Mouse (Mus musculus): ENCODE data around the gene Lrmda. TPM values are rescaled to one million over a fixed set of nuclear protein-coding genes. Genes with fewer than 3 reads are reported as not detected.

Gene Lrmda
- polyA plus RNA-seq, 1 experiment from 2014 or later = 0.66 TPM

DNA sequence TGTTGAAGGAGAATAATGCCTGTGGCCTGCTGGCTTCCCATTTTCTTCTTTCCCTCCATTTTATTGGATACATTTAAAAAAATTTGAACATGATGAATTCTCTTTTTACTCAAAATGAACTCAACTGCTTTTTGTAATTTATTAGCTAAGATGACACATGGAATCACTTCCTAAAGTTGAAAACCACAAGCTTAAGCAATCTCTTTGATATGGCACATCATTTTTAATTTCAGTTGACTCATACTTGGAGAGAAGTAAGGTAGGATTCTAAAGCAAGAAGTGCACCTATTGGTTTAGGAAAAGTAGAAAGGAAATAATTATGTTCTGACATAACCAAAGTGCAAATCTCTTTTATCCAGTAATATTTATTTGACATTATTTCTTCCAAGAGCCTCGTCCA is 992.5 kb downstream of the Lrmda start:
- H3K36me3 ChIP-seq (ENCODE audit: control insufficient read depth, insufficient read depth, low read length) = no peaks in the 10 kb centered on the region
- H3K9me3 ChIP-seq (ENCODE audit: control insufficient read depth, low read length) = no peaks in the 10 kb centered on the region
- ATAC-seq (ENCODE audit: insufficient read depth, low FRiP score, low TSS enrichment) = no peak
- no peak overlapping the region for H3K27ac ChIP-seq (ENCODE audit: low read depth, low read length)
- DNase-seq (ENCODE audit: low spot score) = no peak
- no peaks in the 10 kb centered on the region for H3K27me3 ChIP-seq (ENCODE audit: control insufficient read depth, insufficient read depth, low read length)
- 75% methylated on average over 1 of the region's 1 CpGs for WGBS
- H3K4me2 ChIP-seq (ENCODE audit: low read depth) = no peak overlapping the region
- H3K4me3 ChIP-seq (ENCODE audit: low read depth, low read length) = no peak overlapping the region
- H3K9ac ChIP-seq (ENCODE audit: low read length) = no peak overlapping the region
- peaks cover 20% of the 10 kb centered on the region for H3K4me1 ChIP-seq (ENCODE audit: control insufficient read depth, insufficient read depth, low read length)

DNA sequence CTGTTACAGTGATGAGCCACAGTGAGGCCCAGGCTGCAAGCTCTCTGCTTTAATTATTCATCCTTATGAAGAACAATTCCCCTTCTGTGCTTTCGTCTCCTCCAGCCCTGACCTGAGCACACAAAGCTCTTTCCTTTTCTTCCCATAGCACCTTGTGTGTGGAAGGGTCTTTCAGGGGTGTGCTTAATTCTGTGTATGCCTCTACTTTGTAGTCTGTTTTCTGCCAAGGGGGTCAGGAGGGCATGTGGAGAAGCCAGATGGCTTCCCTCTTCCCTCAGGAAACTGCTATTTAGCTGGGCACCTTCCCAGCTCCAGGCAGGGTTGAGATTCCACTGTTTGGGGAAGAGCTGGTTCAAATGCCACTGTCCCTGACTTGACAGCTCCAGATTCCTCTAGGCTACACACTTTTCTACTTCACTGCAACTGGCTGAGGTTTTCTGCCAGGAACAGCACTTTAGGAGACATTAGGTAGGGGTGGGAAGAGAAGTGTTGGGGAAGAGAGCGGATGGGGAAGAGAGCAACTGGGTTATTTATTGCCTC is 995.3 kb downstream of the Lrmda start:
- WGBS = 14% methylated on average over 2 of the region's 2 CpGs
- Histone ChIP-seq H3K36me3 (ENCODE audit: control insufficient read depth, insufficient read depth, low read length) (no peaks in the 10 kb centered on the region), H3K27ac (ENCODE audit: low read depth, low read length) (peak overlapping the region; percentile 58), H3K4me3 (ENCODE audit: low read depth, low read length) (no peak overlapping the region), H3K9me3 (ENCODE audit: control insufficient read depth, low read length) (no peaks in the 10 kb centered on the region), H3K4me1 (ENCODE audit: control insufficient read depth, insufficient read depth, low read length) (peaks cover 20% of the 10 kb centered on the region), H3K27me3 (ENCODE audit: control insufficient read depth, insufficient read depth, low read length) (no peaks in the 10 kb centered on the region), H3K9ac (ENCODE audit: low read length) (no peak overlapping the region), H3K4me2 (ENCODE audit: low read depth) (0 out of 2 replicates have a peak overlapping the region, but pooled peaks have one; percentile 1)
- DNase-seq (ENCODE audit: low spot score) (peak; percentile 63), ATAC-seq (ENCODE audit: insufficient read depth, low FRiP score, low TSS enrichment) (peak; percentile 72)

- H3K4me1 ChIP-seq (ENCODE audit: control insufficient read depth, insufficient read depth, low read length) = peaks cover 20% of the 10 kb centered on the region
- H3K4me3 ChIP-seq (ENCODE audit: low read depth, low read length) = no peak overlapping the region
- ATAC-seq (ENCODE audit: insufficient read depth, low FRiP score, low TSS enrichment) = peak; percentile 93
- no peak overlapping the region for H3K9ac ChIP-seq (ENCODE audit: low read length)
- H3K36me3 ChIP-seq (ENCODE audit: control insufficient read depth, insufficient read depth, low read length) = no peaks in the 10 kb centered on the region
- no peaks in the 10 kb centered on the region for H3K9me3 ChIP-seq (ENCODE audit: control insufficient read depth, low read length)
- H3K27me3 ChIP-seq (ENCODE audit: control insufficient read depth, insufficient read depth, low read length) = no peaks in the 10 kb centered on the region
- H3K27ac ChIP-seq (ENCODE audit: low read depth, low read length) = peak overlapping the region; percentile 58
- peak overlapping the region; percentile 1; the same call in 1 of the 2 replicates for H3K4me2 ChIP-seq (ENCODE audit: low read depth)
- WGBS = 26% methylated on average over 16 of the region's 16 CpGs
- peak; percentile 72 for DNase-seq (ENCODE audit: low spot score)
Observed at GRCm38 (mm10) chr14:23015321-23016067, 996.0 kb downstream of the Lrmda start.

- WGBS = 37% methylated on average over 1 of the region's 1 CpGs
- no peak overlapping the region for H3K9ac ChIP-seq (ENCODE audit: low read length)
- no peaks in the 10 kb centered on the region for H3K9me3 ChIP-seq (ENCODE audit: control insufficient read depth, low read length)
- no peak for DNase-seq (ENCODE audit: low spot score)
- no peaks in the 10 kb centered on the region for H3K36me3 ChIP-seq (ENCODE audit: control insufficient read depth, insufficient read depth, low read length)
- H3K4me1 ChIP-seq (ENCODE audit: control insufficient read depth, insufficient read depth, low read length) = peaks cover 20% of the 10 kb centered on the region
- no peak overlapping the region for H3K4me3 ChIP-seq (ENCODE audit: low read depth, low read length)
- no peaks in the 10 kb centered on the region for H3K27me3 ChIP-seq (ENCODE audit: control insufficient read depth, insufficient read depth, low read length)
- 0 out of 2 replicates have a peak, but pooled peaks have one; percentile 25 for ATAC-seq (ENCODE audit: insufficient read depth, low FRiP score, low TSS enrichment)
- peak overlapping the region; percentile 14; the same call in 1 of the 2 replicates for H3K27ac ChIP-seq (ENCODE audit: low read depth, low read length)
- H3K4me2 ChIP-seq (ENCODE audit: low read depth) = no peak overlapping the region
Observed at GRCm38 (mm10) chr14:23016068-23016611, 996.6 kb downstream of the Lrmda start.

DNA sequence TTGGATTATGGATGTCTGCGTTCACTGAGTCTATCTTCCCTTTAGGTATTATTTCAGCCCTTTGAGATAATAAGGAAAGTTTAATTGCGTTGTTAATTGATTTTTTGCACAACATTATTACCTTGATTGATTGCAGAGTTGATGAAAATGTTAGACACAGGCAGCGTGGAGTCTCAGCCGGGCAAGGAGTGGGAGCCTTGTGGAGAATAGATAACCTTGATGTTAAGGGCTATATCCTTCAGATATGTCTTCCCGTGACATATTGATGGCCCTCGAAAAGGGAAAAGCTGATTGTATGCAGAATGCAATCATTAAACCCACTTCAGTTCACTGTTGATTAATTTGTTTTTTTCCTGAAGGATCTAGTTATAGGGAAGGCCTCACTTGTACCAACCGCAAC is 1021.5 kb downstream of the Lrmda start:
- Histone ChIP-seq H3K4me2 (ENCODE audit: low read depth) (no peak overlapping the region), H3K9me3 (ENCODE audit: control insufficient read depth, low read length) (no peaks in the 10 kb centered on the region), H3K36me3 (ENCODE audit: control insufficient read depth, insufficient read depth, low read length) (no peaks in the 10 kb centered on the region), H3K9ac (ENCODE audit: low read length) (no peak overlapping the region), H3K27ac (ENCODE audit: low read depth, low read length) (no peak overlapping the region), H3K4me1 (ENCODE audit: control insufficient read depth, insufficient read depth, low read length) (peaks cover 11% of the 10 kb centered on the region), H3K4me3 (ENCODE audit: low read depth, low read length) (no peak overlapping the region), H3K27me3 (ENCODE audit: control insufficient read depth, insufficient read depth, low read length) (no peaks in the 10 kb centered on the region)
- 78% methylated on average over 7 of the region's 7 CpGs for WGBS
- no peak for ATAC-seq (ENCODE audit: insufficient read depth, low FRiP score, low TSS enrichment)
- DNase-seq (ENCODE audit: low spot score) = no peak

DNA sequence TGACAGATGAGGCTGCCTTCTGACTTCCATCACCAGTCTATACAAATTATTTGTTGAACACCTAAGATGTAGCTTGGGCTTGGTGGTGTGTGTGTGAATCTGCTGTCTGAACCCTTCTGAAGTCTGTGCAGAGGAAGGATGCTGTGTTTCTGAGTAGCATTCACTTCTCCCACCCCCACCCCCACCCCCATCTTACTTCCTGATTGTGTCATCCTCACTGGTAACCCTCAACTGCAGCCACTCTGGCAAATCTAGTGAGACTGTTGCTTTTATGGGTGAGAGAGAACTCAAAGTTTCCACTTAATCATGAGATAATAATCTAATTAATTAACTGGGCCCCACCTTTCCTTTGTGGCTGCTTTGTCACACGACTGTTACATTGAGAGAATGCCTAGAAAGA is 1025.8 kb downstream of the Lrmda start:
- no peak for DNase-seq (ENCODE audit: low spot score)
- H3K4me2 ChIP-seq (ENCODE audit: low read depth) = no peak overlapping the region
- no peaks in the 10 kb centered on the region for H3K27me3 ChIP-seq (ENCODE audit: control insufficient read depth, insufficient read depth, low read length)
- H3K27ac ChIP-seq (ENCODE audit: low read depth, low read length) = no peak overlapping the region
- H3K9ac ChIP-seq (ENCODE audit: low read length) = no peak overlapping the region
- no peaks in the 10 kb centered on the region for H3K36me3 ChIP-seq (ENCODE audit: control insufficient read depth, insufficient read depth, low read length)
- H3K4me3 ChIP-seq (ENCODE audit: low read depth, low read length) = no peak overlapping the region
- no peaks in the 10 kb centered on the region for H3K9me3 ChIP-seq (ENCODE audit: control insufficient read depth, low read length)
- WGBS = 21% methylated on average over 1 of the region's 1 CpGs
- no peak for ATAC-seq (ENCODE audit: insufficient read depth, low FRiP score, low TSS enrichment)
- H3K4me1 ChIP-seq (ENCODE audit: control insufficient read depth, insufficient read depth, low read length) = peaks cover 11% of the 10 kb centered on the region

DNA sequence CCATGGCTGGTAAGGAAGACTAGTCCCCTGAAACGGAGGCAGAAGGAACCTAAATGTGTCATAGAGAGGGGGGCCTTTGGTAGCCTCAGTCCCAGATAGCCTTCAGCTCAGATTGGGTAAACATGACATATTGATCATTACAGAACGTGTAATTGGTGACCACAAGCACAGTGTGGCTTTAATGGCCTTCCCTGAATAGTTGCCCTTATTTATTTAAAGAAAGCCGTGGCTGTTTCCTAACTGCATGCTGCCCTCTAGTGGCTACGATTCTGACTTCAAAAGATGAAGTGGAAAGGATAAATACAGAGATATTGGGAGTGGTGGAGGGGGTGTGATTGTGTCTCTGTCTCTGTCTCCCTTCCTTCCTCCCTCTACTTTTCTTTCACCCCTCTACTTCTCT is 1026.8 kb downstream of the Lrmda start:
- Histone ChIP-seq H3K9ac (ENCODE audit: low read length) (no peak overlapping the region), H3K4me2 (ENCODE audit: low read depth) (no peak overlapping the region), H3K9me3 (ENCODE audit: control insufficient read depth, low read length) (no peaks in the 10 kb centered on the region), H3K27ac (ENCODE audit: low read depth, low read length) (no peak overlapping the region), H3K4me3 (ENCODE audit: low read depth, low read length) (no peak overlapping the region), H3K27me3 (ENCODE audit: control insufficient read depth, insufficient read depth, low read length) (no peaks in the 10 kb centered on the region), H3K4me1 (ENCODE audit: control insufficient read depth, insufficient read depth, low read length) (peaks cover 11% of the 10 kb centered on the region), H3K36me3 (ENCODE audit: control insufficient read depth, insufficient read depth, low read length) (no peaks in the 10 kb centered on the region)
- 14% methylated on average over 4 of the region's 4 CpGs for WGBS
- ATAC-seq (ENCODE audit: insufficient read depth, low FRiP score, low TSS enrichment) (0 out of 2 replicates have a peak, but pooled peaks have one; percentile 23), DNase-seq (ENCODE audit: low spot score) (peak; percentile 78)

DNA sequence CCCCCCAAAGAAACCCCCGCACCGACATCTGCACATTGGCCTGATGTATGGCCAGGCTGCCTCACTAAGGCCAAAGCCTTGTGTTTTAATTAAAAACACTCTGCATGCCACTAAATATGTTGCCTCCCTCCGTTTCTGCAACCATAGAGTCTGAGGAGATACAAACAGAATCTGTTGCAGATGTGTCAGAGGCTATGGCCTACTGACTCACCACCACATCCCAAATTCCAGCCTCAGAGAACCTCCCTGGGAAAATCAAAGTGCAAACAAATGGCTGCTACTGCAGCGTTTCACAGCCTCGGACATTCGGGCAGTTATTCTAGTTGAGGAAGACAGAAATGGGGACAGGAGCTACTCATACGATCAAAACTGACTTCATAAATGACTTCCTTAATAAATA is 1031.9 kb downstream of the Lrmda start:
- no peak for DNase-seq (ENCODE audit: low spot score)
- 59% methylated on average over 7 of the region's 7 CpGs for WGBS
- ATAC-seq (ENCODE audit: insufficient read depth, low FRiP score, low TSS enrichment) = no peak
- H3K27me3 ChIP-seq (ENCODE audit: control insufficient read depth, insufficient read depth, low read length) = no peaks in the 10 kb centered on the region
- H3K4me3 ChIP-seq (ENCODE audit: low read depth, low read length) = no peak overlapping the region
- H3K9ac ChIP-seq (ENCODE audit: low read length) = no peak overlapping the region
- H3K36me3 ChIP-seq (ENCODE audit: control insufficient read depth, insufficient read depth, low read length) = no peaks in the 10 kb centered on the region
- H3K4me1 ChIP-seq (ENCODE audit: control insufficient read depth, insufficient read depth, low read length) = no peaks in the 10 kb centered on the region
- H3K4me2 ChIP-seq (ENCODE audit: low read depth) = no peak overlapping the region
- H3K27ac ChIP-seq (ENCODE audit: low read depth, low read length) = no peak overlapping the region
- no peaks in the 10 kb centered on the region for H3K9me3 ChIP-seq (ENCODE audit: control insufficient read depth, low read length)

Measured in neural tube, embryonic 11.5 days (tissue).